Mouse (Mus musculus): ENCODE measurements around the gene Lrguk.

Lrguk gene

DNA sequence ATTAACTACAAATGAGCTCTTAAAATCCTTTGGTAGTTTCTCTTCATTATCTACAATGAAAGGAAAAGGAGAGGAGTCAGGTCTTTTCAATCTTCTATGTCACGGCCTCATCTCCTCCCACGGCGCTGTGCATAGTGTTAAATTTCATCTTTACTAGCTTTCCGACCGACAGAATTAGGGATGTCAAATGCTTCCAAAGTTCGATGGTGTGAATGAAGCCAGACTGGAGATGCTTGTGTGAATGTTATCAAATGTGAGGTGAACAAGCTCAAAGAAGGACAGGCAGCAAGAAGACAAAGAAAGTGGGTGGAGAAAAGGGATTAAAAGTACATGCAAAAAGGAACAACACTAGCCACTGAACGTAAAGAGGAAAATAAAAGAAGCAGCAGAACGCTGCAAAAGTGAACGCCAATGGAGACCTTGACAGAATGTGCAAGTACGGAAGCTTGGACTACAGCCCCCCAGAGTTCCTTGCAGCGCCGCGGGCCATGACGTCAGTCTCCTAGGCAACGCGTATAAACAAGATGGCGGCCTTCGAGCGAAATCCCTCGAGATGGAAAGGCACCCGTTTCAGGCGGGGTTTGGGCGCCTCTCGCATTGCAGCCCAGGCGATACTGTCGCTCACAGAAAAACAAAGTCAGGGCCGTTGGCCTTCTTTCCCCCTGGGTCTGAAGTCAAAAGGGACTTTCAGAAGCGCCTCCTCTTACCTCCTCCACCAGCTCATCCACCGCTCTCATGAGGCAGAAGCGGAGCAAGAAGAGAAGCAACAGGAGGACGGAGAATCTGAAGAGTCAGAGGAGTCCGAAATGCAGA, at the start of gene Lrguk:
Gene Lrguk (plus strand): TSS at position 516 of the 813 bp plus-strand sequence.
- peak; percentile 84 for DNase-seq (ENCODE audit: low spot score)

DNA sequence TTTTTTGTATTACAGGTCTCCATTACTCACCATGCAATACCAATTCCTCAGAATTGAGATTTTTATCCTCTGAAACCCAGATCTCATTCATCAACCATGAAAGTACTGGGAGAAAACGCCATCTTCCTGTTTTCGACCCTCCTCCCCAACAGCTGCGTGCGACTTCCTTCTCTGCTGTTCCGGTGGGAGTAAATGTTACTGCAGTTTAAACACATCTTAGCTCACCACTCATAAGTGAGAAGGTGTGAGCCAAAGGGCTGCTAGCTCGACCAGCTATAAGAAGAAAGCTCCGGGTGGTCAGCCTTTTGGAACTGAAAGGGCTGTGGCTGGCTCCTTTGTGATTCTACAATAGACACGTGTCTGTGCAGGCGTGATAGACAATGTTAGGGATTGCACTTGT, 46.5 kb upstream of the Lrguk start:
- DNase-seq (ENCODE audit: low spot score) = no peak

- no peak for DNase-seq (ENCODE audit: low spot score)
Measured at GRCm38 (mm10) chr6:33987132-33987531, 42.1 kb upstream of the Lrguk start.

GRCm38 (mm10) chr6:33992213-33993034, 36.8 kb upstream of the Lrguk start:
- DNase-seq (ENCODE audit: low spot score) = no peak

GRCm38 (mm10) chr6:33993842-33994241, 35.4 kb upstream of the Lrguk start:
- DNase-seq (ENCODE audit: low spot score) = no peak

- DNase-seq (ENCODE audit: low spot score) = no peak
Measured at GRCm38 (mm10) chr6:33998590-33998989, 30.7 kb upstream of the Lrguk start.

GRCm38 (mm10) chr6:33999530-33999929, 29.7 kb upstream of the Lrguk start:
- DNase-seq (ENCODE audit: low spot score) = no peak

GRCm38 (mm10) chr6:34000644-34001043, 28.6 kb upstream of the Lrguk start:
- no peak for DNase-seq (ENCODE audit: low spot score)

GRCm38 (mm10) chr6:34003033-34003432, 26.2 kb upstream of the Lrguk start:
- no peak for DNase-seq (ENCODE audit: low spot score)

DNA sequence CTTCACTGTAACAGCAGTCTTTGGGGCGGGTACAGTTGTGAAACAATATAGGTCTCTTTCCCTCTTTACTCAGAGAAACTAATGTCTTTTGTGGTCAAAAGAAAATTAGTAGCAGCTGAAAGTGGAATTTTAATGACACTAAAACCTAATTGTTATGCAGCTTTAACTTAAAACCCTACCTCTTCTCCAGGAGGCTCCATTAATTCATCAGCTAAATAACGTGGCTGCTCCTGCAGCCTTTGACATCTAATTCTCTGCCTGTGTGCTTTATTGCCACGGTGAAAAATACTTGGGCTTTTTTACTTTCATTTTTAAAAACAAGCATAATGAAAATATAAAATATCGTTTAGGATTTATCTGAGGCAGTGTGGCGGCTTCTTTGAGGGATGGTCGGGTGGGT, 15.8 kb upstream of the Lrguk start:
- no peak for DNase-seq (ENCODE audit: low spot score)

GRCm38 (mm10) chr6:34029746-34030027, 439 bp downstream of the Lrguk start:
- no peak for DNase-seq (ENCODE audit: low spot score)

- DNase-seq (ENCODE audit: low spot score) = no peak
Measured at GRCm38 (mm10) chr6:34034096-34034495, 4.8 kb downstream of the Lrguk start.

- DNase-seq (ENCODE audit: low spot score) = no peak
Measured at GRCm38 (mm10) chr6:34034577-34035461, 5.6 kb downstream of the Lrguk start.

DNA sequence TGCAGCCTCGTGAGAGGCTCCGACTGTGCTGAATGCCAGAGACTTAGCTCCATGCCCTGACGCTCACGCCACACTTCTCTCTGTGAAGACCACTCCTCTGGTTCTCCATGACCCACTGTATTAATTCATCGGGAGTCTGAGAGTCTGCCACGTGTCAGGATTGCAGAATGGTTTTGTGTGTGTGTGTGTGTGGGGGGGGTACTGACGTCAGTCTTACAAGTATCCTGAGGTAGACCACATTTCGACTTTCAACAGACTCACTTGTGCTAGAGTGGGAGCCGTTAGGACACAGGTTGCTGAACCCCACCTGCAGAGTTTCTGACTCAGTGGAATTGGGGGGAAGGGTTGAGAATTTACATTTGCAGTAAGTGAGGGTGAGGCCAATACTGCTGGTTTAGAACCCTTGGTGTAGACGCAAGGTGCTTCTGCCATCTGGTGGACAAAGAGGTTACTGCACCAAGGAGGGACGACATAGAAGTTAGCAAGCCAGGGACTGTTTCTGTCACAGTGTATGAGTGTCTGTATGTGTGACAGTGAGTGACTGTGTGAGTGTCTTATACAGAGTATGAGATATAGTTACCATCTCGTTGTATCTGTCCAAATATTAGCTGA, 11.5 kb downstream of the Lrguk start:
- peak; percentile 88 for DNase-seq (ENCODE audit: low spot score)

- DNase-seq (ENCODE audit: low spot score) = no peak
Measured at GRCm38 (mm10) chr6:34041589-34042280, 12.5 kb downstream of the Lrguk start.

GRCm38 (mm10) chr6:34044228-34044811, 15.1 kb downstream of the Lrguk start:
- no peak for DNase-seq (ENCODE audit: low spot score)

GRCm38 (mm10) chr6:34044846-34045540, 15.7 kb downstream of the Lrguk start:
- DNase-seq (ENCODE audit: low spot score) = no peak

GRCm38 (mm10) chr6:34046551-34047186, 17.4 kb downstream of the Lrguk start:
- DNase-seq (ENCODE audit: low spot score) = no peak

- no peak for DNase-seq (ENCODE audit: low spot score)
Measured at GRCm38 (mm10) chr6:34049433-34049832, 20.2 kb downstream of the Lrguk start.

DNA sequence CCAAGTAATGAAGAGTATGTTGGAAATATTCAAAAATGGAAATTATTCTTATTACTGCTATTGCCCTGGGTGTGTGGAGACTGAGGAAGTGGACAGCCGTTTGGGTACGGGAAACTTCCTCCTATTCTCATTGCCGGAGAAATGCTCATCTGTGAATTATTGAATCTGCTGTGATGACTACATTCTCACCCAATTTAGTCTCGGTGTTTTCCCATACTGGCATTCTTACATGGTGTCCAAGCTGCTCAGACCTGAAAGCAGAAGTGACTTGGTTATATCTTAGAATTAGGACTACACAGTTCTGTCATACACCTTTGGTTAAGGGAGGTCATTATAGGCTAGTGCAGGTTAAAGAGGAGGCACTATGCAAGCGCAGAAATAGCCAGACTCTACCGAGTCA, 30.5 kb downstream of the Lrguk start:
- no peak for DNase-seq (ENCODE audit: low spot score)
